Mouse (Mus musculus) bone marrow, adult 2 months (tissue): ENCODE data around the gene Tmem53.

ENCODE experiments used
- CTCF ChIP-seq: fragments of 200-500 bp; IDR thresholded peaks from 2 replicates; pipeline ENCODE4 v1.5.1; 2011; ENCODE audit warnings: low read length, control low read depth; ENCODE audit not compliant: control insufficient read depth, insufficient read depth
- POLR2A ChIP-seq: fragments of 200-500 bp; IDR thresholded peaks from 2 replicates; pipeline ENCODE4 v1.6.1; 2011; ENCODE audit warnings: low read depth, mild to moderate bottlenecking, control low read depth, low read length, borderline replicate concordance; ENCODE audit not compliant: control insufficient read depth

GRCm38 (mm10) chr4:117291696-117292095 is 39.9 kb downstream of the Tmem53 start:
- TF ChIP-seq CTCF: no peak
- TF ChIP-seq POLR2A: no peak
